Mouse (Mus musculus) cortical plate, adult 2 months (tissue): ENCODE measurements around the gene Kif16b.

Experiments
- CTCF ChIP-seq: fragments of 200-500 bp; IDR thresholded peaks from 2 replicates; pipeline ENCODE4 v1.5.1; 2011; ENCODE audit warnings: mild to moderate bottlenecking, control low read depth, low read length; ENCODE audit not compliant: insufficient read depth; ENCODE audit errors: extremely low read depth
- POLR2A ChIP-seq: fragments of 200-500 bp; IDR thresholded peaks from 2 replicates; pipeline ENCODE4 v1.6.1; 2011; ENCODE audit warnings: mild to moderate bottlenecking, low read length, control low read depth; ENCODE audit not compliant: insufficient read depth; ENCODE audit errors: extremely low read depth

GRCm38 (mm10) chr2:142876636-142877035 lies 24.7 kb downstream of the Kif16b start:
- TF ChIP-seq CTCF: no peak
- no peak for TF ChIP-seq POLR2A
